In genomic region chr10:91187349-91187748, GRCm38 (mm10) we compare ENCODE assay signal across 8 mouse cellular contexts. TPM values are rescaled to one million over a fixed set of nuclear protein-coding genes. Genes with fewer than 3 reads are reported as not detected.
DNase-seq lines count a peak whose midpoint lies in the region; ATAC-seq and TF ChIP-seq lines count a peak whose summit lies in the region.

No protein-coding gene starts in this region.

- TF ChIP-seq POLR2A in thymus, adult 2 months (IDR thresholded peaks at IDR 0.05; ENCODE audit: control insufficient read depth, extremely low read depth, insufficient read depth, low read length, poor library complexity), result no peak

- H3K36me3 ChIP-seq in erythroblast, embryonic 14.5 days (ENCODE audit: control insufficient read depth), result no peaks in the 10 kb centered on the region
- H3K36me3 ChIP-seq in thymus, adult 2 months (ENCODE audit: control insufficient read depth, insufficient read depth, low read length), result no peaks in the 10 kb centered on the region
- H3K36me3 ChIP-seq in hindbrain, embryonic 15.5 days, result no peaks in the 10 kb centered on the region
- no peaks in the 10 kb centered on the region for H3K36me3 ChIP-seq in midbrain, embryonic 13.5 days

- peak overlapping the region; percentile 63 for H3K4me2 ChIP-seq in hindbrain, embryonic 15.5 days
- H3K4me2 ChIP-seq in midbrain, embryonic 13.5 days (replicated peaks), result peak overlapping the region; percentile 55

- no peak for TF ChIP-seq CTCF in thymus, adult 2 months (IDR thresholded peaks at IDR 0.05; ENCODE audit: borderline replicate concordance, control insufficient read depth, extremely low read depth, insufficient read depth, low read length, poor library complexity)

- peak overlapping the region; percentile 67 for H3K9ac ChIP-seq in hindbrain, embryonic 15.5 days
- H3K9ac ChIP-seq in midbrain, embryonic 13.5 days (replicated peaks), result peak overlapping the region; percentile 74

- peaks cover 11% of the 10 kb centered on the region for H3K27me3 ChIP-seq in erythroblast, embryonic 14.5 days (ENCODE audit: control insufficient read depth)
- no peaks in the 10 kb centered on the region for H3K27me3 ChIP-seq in thymus, adult 2 months (ENCODE audit: control insufficient read depth, insufficient read depth, low read length)
- H3K27me3 ChIP-seq in hindbrain, embryonic 15.5 days, result no peaks in the 10 kb centered on the region
- H3K27me3 ChIP-seq in midbrain, embryonic 13.5 days, result no peaks in the 10 kb centered on the region

- no peaks in the 10 kb centered on the region for H3K9me3 ChIP-seq in erythroblast, embryonic 14.5 days (ENCODE audit: control insufficient read depth, low read length)
- H3K9me3 ChIP-seq in hindbrain, embryonic 15.5 days, result no peaks in the 10 kb centered on the region
- no peaks in the 10 kb centered on the region for H3K9me3 ChIP-seq in midbrain, embryonic 13.5 days

- DNase-seq in thymus, adult 2 months, result no peak
- DNase-seq in thymus, postnatal 14 days, result no peak
- no peak for DNase-seq in urinary bladder, postnatal 10 days (ENCODE audit: low spot score)
- DNase-seq in T-cell, adult 2 months (ENCODE audit: low spot score), result no peak

- peaks cover 45% of the 10 kb centered on the region for H3K4me1 ChIP-seq in erythroblast, embryonic 14.5 days (ENCODE audit: control insufficient read depth)
- H3K4me1 ChIP-seq in thymus, adult 2 months (replicated peaks; ENCODE audit: control insufficient read depth, insufficient read depth, low read length), result peaks cover 10% of the 10 kb centered on the region
- H3K4me1 ChIP-seq in hindbrain, embryonic 15.5 days (replicated peaks), result peaks cover 25% of the 10 kb centered on the region
- H3K4me1 ChIP-seq in midbrain, embryonic 13.5 days (replicated peaks), result peaks cover 19% of the 10 kb centered on the region

- peak overlapping the region; percentile 64 for H3K4me3 ChIP-seq in erythroblast, embryonic 14.5 days (replicated peaks)
- H3K4me3 ChIP-seq in thymus, adult 2 months (ENCODE audit: control insufficient read depth, insufficient read depth, low read length), result peak overlapping the region; percentile 24
- peak overlapping the region; percentile 37 for H3K4me3 ChIP-seq in hindbrain, embryonic 15.5 days
- peak overlapping the region; percentile 36 for H3K4me3 ChIP-seq in midbrain, embryonic 13.5 days (replicated peaks)

- 36% methylated on average over 10 of the region's 10 CpGs for WGBS in thymus, adult 2 months
- 13% methylated on average over 10 of the region's 10 CpGs for WGBS in hindbrain, embryonic 15.5 days
- 10% methylated on average over 10 of the region's 10 CpGs for WGBS in midbrain, embryonic 13.5 days

- ATAC-seq in erythroblast, adult 5-6 weeks (replicated peaks; ENCODE audit: low FRiP score, poor library complexity, severe bottlenecking), result no peak
- peak; percentile 17; the same call in 1 of the 2 replicates for ATAC-seq in hindbrain, embryonic 15.5 days (ENCODE audit: low FRiP score, low read depth)
- ATAC-seq in midbrain, embryonic 13.5 days, result peak; percentile 24; the same call in 1 of the 2 replicates

- no peak overlapping the region for H3K27ac ChIP-seq in thymus, adult 2 months (ENCODE audit: control insufficient read depth, insufficient read depth, low read length)
- H3K27ac ChIP-seq in hindbrain, embryonic 15.5 days (replicated peaks), result peak overlapping the region; percentile 97
- H3K27ac ChIP-seq in midbrain, embryonic 13.5 days, result peak overlapping the region; percentile 97

RNA-seq across cellular contexts. Expression of gene Tmpo, which starts 6.2 kb away (rescaled TPM):
- 25.2 and 37.9 TPM in 2 replicates for polyA plus RNA-seq in erythroblast, embryonic 14.5 days (2012)
- 114 and 144 TPM in 2 replicates for total RNA-seq in erythroblast, adult 5-6 weeks (2015; ENCODE audit: low replicate concordance)
- total RNA-seq in erythroblast, adult 5-6 weeks (2017; ENCODE audit: low replicate concordance), result 181 and 340 TPM in 2 replicates
- 146 and 233 TPM in 2 replicates for polyA plus RNA-seq in thymus, adult 2 months (2012; rRNA removed)
- polyA plus RNA-seq in hindbrain, embryonic 15.5 days (2015; fragmentation: Nextera tagmentation; extraction: Ambion mirVana), result 96.7 and 108 TPM in 2 replicates
- polyA plus RNA-seq in midbrain, embryonic 13.5 days (2015; fragmentation: Nextera tagmentation; extraction: Ambion mirVana), result 165 and 175 TPM in 2 replicates
